Mouse (Mus musculus): Measurements from ENCODE around the gene Aarsd1.
"Not testable (repeated sequence)": the region's sequence is repeated elsewhere in the genome, so short reads cannot be mapped to it uniquely, and the experiment has no call there.

Gene Aarsd1

GRCm38 (mm10) chr11:101446860-101447259, 29.4 kb upstream of the Aarsd1 start:
- DNase-seq = not testable (repeated sequence)

DNA sequence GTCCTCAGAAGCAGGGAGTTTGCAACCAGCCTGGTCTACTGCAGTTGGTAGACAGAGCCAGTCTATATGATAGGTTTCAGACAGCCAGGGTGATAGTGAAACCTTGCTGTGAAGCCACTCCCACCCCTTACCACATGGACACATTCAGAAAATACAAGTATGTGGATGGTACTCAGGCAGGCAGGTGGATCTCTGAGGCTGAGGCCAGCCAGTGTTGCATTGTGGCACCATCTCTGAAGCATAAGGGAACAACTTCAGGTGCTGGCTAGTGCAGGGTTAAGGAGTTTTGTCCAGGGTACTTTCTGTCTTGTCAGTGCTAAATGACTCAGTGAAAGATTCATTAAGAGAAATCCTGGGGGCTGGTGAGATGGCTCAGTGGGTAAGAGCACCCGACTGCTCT, 28.9 kb upstream of the Aarsd1 start:
- DNase-seq = no peak

DNA sequence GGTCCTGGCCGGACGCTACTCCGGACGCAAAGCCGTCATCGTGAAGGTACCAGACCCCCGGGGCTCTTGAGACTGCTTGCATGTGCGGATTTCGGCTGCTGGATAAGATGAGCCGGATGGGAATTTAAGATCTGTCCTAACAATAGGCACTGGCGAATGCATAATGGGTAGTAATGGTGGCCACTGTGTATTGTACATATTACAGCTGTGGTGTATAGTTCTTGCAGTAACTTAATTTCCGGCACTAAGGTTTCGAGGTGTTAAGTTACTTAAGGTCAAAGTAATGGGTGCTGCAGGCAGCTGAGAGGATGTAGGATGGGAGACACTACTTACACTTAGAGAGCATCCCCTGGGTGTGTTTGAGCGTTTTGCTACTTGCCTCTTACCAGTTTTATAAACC, 25.3 kb upstream of the Aarsd1 start:
- no peak for DNase-seq

- DNase-seq = peak; percentile 99
These were observed 24.8 kb upstream of the Aarsd1 start, which contains the start of gene Rpl27 for GRCm38 (mm10) chr11:101442127-101442693. TSS of gene Rpl27 (plus strand) at chr11:101442298.

- not testable (repeated sequence) for DNase-seq
These were observed 24.2 kb upstream of the Aarsd1 start for GRCm38 (mm10) chr11:101441450-101442126.

GRCm38 (mm10) chr11:101438006-101438405, 20.6 kb upstream of the Aarsd1 start:
- DNase-seq = not testable (repeated sequence)

DNA sequence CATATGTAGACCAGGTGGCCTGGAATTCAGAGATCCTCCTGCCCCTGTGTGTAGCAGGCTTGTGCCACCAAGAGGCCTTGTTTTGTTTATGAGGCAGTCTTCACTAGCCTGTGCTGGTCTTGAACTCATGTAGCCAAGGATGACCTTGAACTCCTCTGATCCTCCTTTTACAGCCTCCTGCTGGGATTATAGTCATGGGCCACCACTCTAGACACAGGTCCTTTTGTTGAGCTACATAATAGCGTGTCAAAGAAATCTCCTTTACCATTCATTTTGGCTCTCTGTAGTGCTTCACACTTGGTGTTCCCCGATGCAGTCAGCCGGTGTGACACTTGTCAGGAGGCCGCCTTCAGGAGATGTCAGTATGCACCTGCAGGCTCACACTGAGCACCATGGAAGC, 19.5 kb upstream of the Aarsd1 start:
- no peak for DNase-seq

- DNase-seq = no peak
These were observed 18.4 kb upstream of the Aarsd1 start for GRCm38 (mm10) chr11:101435831-101436230.

- DNase-seq = peak; percentile 60
These were observed 16.0 kb upstream of the Aarsd1 start for GRCm38 (mm10) chr11:101433396-101433795.

GRCm38 (mm10) chr11:101431327-101431726, 13.9 kb upstream of the Aarsd1 start:
- DNase-seq = no peak

- DNase-seq = no peak
These were observed 8.8 kb upstream of the Aarsd1 start for GRCm38 (mm10) chr11:101426165-101426564.

- DNase-seq = peak; percentile 94
These were observed 7.8 kb upstream of the Aarsd1 start, which contains the start of the genes Rundc1 and Ptges3l for GRCm38 (mm10) chr11:101424925-101425813. TSS of gene Rundc1 (plus strand) at chr11:101425085. TSS of gene Ptges3l (minus strand) at chr11:101425333.

DNA sequence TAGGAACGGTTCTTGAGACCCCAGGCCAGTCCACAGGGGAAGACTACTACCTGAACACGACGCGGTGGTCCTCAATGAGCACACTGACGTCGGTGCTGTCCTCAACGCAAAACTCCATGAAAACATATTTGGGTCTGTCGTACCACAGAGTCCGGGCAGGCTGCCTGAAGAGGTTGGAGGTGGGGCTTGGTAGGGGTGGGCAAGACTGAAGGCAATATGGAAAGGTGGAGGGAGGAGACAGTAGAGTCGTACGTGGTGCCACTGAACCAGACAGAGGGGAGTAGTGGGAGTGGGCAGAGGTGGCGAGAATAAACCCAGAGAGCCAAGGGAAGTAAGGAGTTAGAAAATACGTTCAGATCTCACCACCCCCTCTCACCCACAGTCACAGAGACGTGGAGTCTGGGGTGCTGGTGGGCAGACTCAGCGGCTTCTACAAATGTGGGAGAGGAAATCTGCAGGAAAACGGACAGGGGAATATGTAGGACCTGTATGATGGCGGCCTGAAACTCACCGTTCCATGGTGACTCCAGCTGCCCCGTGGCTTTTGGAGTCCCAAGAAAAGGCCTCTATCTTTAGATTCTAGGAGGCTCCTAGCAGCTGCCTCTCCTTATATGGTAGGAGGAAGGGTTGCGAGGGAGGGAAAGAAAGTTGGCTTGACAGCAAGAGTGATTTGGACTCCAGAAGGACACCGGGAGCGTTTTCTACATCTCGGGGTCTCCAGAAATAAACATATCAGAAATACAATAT, 6.9 kb upstream of the Aarsd1 start, which contains the start of gene Gm27029:
Gene Gm27029 (minus strand): TSS at position 692 of the 747 bp plus-strand sequence.
- peak; percentile 42 for DNase-seq

- DNase-seq = no peak
These were observed 2.7 kb upstream of the Aarsd1 start for GRCm38 (mm10) chr11:101420148-101420547.

DNA sequence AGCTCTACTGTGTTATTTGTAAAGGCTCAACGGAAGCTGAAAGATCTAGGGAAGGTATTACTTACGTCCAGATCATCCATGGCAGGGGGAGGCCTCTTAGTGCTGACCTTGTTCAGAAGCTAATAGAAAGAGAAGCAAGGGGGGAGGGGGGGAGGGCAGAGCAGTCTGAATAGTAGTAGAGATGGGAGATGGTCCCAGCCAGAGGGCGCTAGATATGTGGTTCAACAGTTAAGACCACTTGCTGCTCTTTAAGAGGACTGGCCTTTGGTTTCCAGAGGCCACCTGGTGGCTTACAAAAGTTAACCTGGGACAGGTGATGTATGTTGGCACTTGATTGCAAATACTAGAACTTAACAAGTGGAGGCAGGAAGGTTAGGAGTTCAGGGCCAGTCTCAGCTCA, 2.2 kb upstream of the Aarsd1 start:
- no peak for DNase-seq

GRCm38 (mm10) chr11:101418991-101419390, 1.6 kb upstream of the Aarsd1 start:
- DNase-seq = no peak

DNA sequence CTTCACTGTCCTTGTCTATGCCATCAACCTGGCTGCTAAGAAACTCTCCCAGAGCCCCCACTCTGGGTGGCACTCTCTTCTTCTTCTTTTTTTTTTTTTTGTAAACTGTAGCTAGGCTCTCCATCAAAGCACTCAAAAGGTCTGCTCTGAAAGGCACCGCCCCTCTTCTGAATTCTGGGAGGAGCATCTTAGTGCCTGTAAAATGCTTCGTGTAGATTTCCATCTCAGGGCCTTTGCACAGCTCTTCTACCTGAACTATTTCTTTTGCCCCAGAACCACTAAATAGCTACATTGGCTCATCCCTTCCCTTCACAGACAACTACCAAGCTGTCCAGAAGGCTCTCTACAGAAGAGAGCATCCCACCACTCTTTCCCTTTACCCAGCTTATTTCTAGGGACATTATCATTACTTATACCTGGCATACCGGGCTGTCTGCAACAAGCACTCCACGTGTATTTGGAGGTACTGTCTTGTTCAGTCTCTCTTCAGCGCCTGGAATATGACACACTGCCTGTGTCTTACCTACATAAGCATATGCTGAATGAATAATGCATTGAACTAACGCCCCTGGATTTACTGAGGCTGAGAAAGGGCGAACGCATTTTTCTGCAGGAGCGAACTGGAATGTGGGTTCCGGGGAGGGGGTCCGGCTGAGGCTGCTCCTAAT, 848 bp downstream of the Aarsd1 start:
- no peak for DNase-seq

DNA sequence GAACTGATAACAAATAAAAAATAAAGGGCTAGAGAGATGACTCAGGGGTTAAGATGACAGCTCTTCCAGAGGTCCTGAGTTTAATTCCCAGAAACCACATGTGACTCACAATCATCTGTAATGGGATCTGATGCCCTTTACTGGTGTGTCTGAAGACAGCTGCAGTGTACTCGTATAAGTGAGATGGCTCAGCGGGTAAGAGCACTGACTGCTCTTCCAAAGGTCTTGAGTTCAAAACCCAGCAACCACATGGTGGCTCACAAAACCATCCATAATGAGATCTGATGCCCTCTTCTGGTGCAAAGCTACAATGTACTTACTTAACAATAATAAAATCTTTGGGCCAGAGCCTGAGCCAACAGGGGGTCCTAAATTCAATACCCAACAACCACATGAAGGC, 2.1 kb downstream of the Aarsd1 start:
- DNase-seq = no peak

- peak; percentile 29 for DNase-seq
These were observed 22.3 kb downstream of the Aarsd1 start for GRCm38 (mm10) chr11:101395110-101395509.

DNA sequence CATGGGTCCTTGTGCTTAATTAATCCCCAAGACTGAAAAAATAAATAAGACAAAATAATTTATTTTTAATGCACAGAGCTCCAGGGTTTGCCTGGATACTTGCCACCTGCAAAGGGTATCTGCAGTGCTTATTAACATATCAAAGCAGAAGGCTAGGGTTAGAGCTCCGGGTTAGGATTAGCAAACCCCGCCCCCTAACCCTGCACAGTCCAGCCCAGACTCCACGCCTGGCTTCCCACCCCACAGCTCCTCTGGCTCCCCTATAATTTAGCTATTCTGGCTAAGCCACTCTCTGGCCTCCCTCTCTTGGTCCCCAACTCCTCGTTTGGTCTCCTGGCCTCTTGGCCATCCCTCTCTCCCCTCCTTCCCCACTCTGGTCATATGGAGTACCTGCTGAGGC, 35.6 kb downstream of the Aarsd1 start:
- no peak for DNase-seq

DNA sequence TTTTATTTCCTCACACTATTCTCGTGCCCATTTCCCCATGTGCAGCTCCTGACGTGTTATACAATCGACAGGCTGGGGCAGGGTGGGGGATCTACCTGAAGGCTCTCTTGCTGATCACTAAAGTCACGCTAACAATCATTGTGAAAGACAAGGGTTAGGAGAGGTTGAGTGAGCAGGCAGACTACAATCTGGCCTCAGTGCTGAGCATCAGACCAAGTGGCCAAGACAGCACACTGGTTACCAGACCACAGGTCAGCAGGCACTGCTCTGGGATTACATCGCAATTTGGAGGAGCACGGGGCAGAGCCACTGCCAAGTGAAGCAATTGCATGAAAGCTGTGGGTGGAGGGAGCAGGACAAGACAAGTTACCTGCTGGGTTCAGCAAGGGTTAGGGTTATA, 38.5 kb downstream of the Aarsd1 start:
- DNase-seq = no peak

GRCm38 (mm10) chr11:101378196-101378595, 39.2 kb downstream of the Aarsd1 start:
- DNase-seq = not testable (repeated sequence)

Measured in cerebellum, adult 11-12 months (tissue).